Mouse (Mus musculus) limb, embryonic 12.5 days (tissue): ENCODE data around the gene Nabp2. TPM values are rescaled to one million over a fixed set of nuclear protein-coding genes. Genes with fewer than 3 reads are reported as not detected.

ENCODE experiments used
- ATAC-seq: fragments of 200-750 bp; cut with Nextera tagmentation; 2 replicates; pipeline ENCODE4 v1.8.0; 2017; ENCODE audit warnings: low read depth, moderate TSS enrichment; ENCODE audit not compliant: insufficient number of reproducible peaks, insufficient read depth, low FRiP score, low TSS enrichment
- H3K27ac ChIP-seq: fragments of 300-500 bp; sonication (generic); 2 replicates; pipeline ENCODE4 v1.5.1; 2016; ENCODE audit warnings: mild to moderate bottlenecking, moderate library complexity
- H3K27me3 ChIP-seq: fragments of 300-500 bp; sonication (generic); 2 replicates; pipeline ENCODE4 v1.6.1; 2016; ENCODE audit warnings: mild to moderate bottlenecking, moderate library complexity
- H3K36me3 ChIP-seq: fragments of 300-500 bp; sonication (generic); 2 replicates; pipeline ENCODE4 v1.6.1; 2016; ENCODE audit warnings: mild to moderate bottlenecking, moderate library complexity
- H3K4me1 ChIP-seq: fragments of 300-500 bp; sonication (generic); replicated peaks from 2 replicates; pipeline ENCODE4 v1.6.1; 2016
- H3K4me2 ChIP-seq: fragments of 300-500 bp; sonication (generic); 2 replicates; pipeline ENCODE4 v1.6.1; 2016; ENCODE audit warnings: mild to moderate bottlenecking, moderate library complexity
- H3K4me3 ChIP-seq: fragments of 300-500 bp; sonication (generic); replicated peaks from 2 replicates; pipeline ENCODE4 v1.5.1; 2016; ENCODE audit warnings: mild to moderate bottlenecking
- H3K9ac ChIP-seq: fragments of 300-500 bp; sonication (generic); replicated peaks from 2 replicates; pipeline ENCODE4 v1.6.1; 2016; ENCODE audit warnings: mild to moderate bottlenecking, moderate library complexity
- H3K9me3 ChIP-seq: fragments of 300-500 bp; sonication (generic); 2 replicates; pipeline ENCODE4 v1.6.1; 2016; ENCODE audit warnings: mild to moderate bottlenecking, moderate library complexity
- WGBS: fragments of 180-500 bp; shearing (Covaris S2); methylation state at CpG from one replicate; pipeline ENCODE4 v1.1.7; 2016; 5-methylcytosine and 5-hydroxymethylcytosine counted together
- polyA plus RNA-seq: library from polyadenylated mRNA; unstranded; fragments of >200 nt; fragmentation: Nextera tagmentation; extraction: Ambion mirVana; gene quantifications from 2 replicates; pipeline ENCODE4 v1.2.1, GENCODE M21; 2016

The Nabp2 gene
- polyA plus RNA-seq, 1 experiment from 2014 or later, result 65.1 TPM

- no peaks in the 10 kb centered on the region for H3K9me3 ChIP-seq
- H3K4me3 ChIP-seq, result no peak overlapping the region
- H3K4me2 ChIP-seq, result no peak overlapping the region
- H3K27ac ChIP-seq, result no peak overlapping the region
- peaks cover 32% of the 10 kb centered on the region for H3K36me3 ChIP-seq
- H3K27me3 ChIP-seq, result no peaks in the 10 kb centered on the region
- no peak overlapping the region for H3K9ac ChIP-seq
- ATAC-seq, result no peak
- WGBS, result 86% methylated on average over 7 of the region's 7 CpGs
- peaks cover 24% of the 10 kb centered on the region for H3K4me1 ChIP-seq
Observed at GRCm38 (mm10) chr10:128403931-128404330, 7.4 kb downstream of the Nabp2 start.

- ATAC-seq, result no peak
- Histone ChIP-seq H3K9me3 (no peaks in the 10 kb centered on the region), H3K27me3 (no peaks in the 10 kb centered on the region), H3K27ac (no peak overlapping the region), H3K9ac (no peak overlapping the region), H3K4me1 (peaks cover 16% of the 10 kb centered on the region), H3K36me3 (peaks cover 32% of the 10 kb centered on the region), H3K4me3 (no peak overlapping the region), H3K4me2 (no peak overlapping the region)
- WGBS, result 81% methylated on average over 9 of the region's 9 CpGs
Observed at GRCm38 (mm10) chr10:128401638-128402037, 9.7 kb downstream of the Nabp2 start.

- H3K4me2 ChIP-seq, result peak within 1 kb of the TSS; percentile 2; the same call in 1 of the 2 replicates
- H3K4me1 ChIP-seq, result peaks cover 16% of the 10 kb centered on the region
- peak within 1 kb of the TSS; percentile 18; the same call in 1 of the 2 replicates for H3K9ac ChIP-seq
- no peak within 1 kb of the TSS for H3K27ac ChIP-seq
- 25% methylated on average over 2 of the region's 2 CpGs for WGBS
- no peak within 1 kb of the TSS for H3K4me3 ChIP-seq
- no peaks in the 10 kb centered on the region for H3K27me3 ChIP-seq
- no peak for ATAC-seq
- H3K9me3 ChIP-seq, result no peaks in the 10 kb centered on the region
- peaks cover 32% of the 10 kb centered on the region for H3K36me3 ChIP-seq
Observed at GRCm38 (mm10) chr10:128401056-128401455, 10.2 kb downstream of the Nabp2 start, which contains the start of gene Slc39a5. Gene Slc39a5, minus strand, starts transcription at chr10:128401229.

GRCm38 (mm10) chr10:128400338-128400737, 11.0 kb downstream of the Nabp2 start:
- WGBS, result 23% methylated on average over 5 of the region's 5 CpGs
- H3K27ac ChIP-seq, result no peak overlapping the region
- H3K4me3 ChIP-seq, result no peak overlapping the region
- H3K9ac ChIP-seq, result no peak overlapping the region
- peaks cover 16% of the 10 kb centered on the region for H3K4me1 ChIP-seq
- no peaks in the 10 kb centered on the region for H3K9me3 ChIP-seq
- ATAC-seq, result no peak
- H3K4me2 ChIP-seq, result peak overlapping the region; percentile 2; the same call in 1 of the 2 replicates
- H3K36me3 ChIP-seq, result peaks cover 33% of the 10 kb centered on the region
- H3K27me3 ChIP-seq, result no peaks in the 10 kb centered on the region

- Histone ChIP-seq H3K4me1 (peaks cover 16% of the 10 kb centered on the region), H3K4me2 (no peak overlapping the region), H3K9me3 (no peaks in the 10 kb centered on the region), H3K27ac (no peak overlapping the region), H3K36me3 (peaks cover 58% of the 10 kb centered on the region), H3K27me3 (no peaks in the 10 kb centered on the region), H3K4me3 (no peak overlapping the region), H3K9ac (0 out of 2 replicates have a peak overlapping the region, but pooled peaks have one; percentile 18)
- WGBS, result 71% methylated on average over 7 of the region's 7 CpGs
- no peak for ATAC-seq
Observed at GRCm38 (mm10) chr10:128397466-128397865, 13.8 kb downstream of the Nabp2 start.

- WGBS, result 73% methylated on average over 10 of the region's 10 CpGs
- Histone ChIP-seq H3K4me2 (no peak overlapping the region), H3K9ac (no peak overlapping the region; the same call in 1 of the 2 replicates), H3K4me1 (peaks cover 16% of the 10 kb centered on the region), H3K36me3 (peaks cover 64% of the 10 kb centered on the region), H3K27ac (no peak overlapping the region), H3K9me3 (no peaks in the 10 kb centered on the region), H3K27me3 (no peaks in the 10 kb centered on the region), H3K4me3 (no peak overlapping the region)
- ATAC-seq, result no peak
Observed at GRCm38 (mm10) chr10:128396716-128397264, 14.5 kb downstream of the Nabp2 start.

GRCm38 (mm10) chr10:128396017-128396673, 15.1 kb downstream of the Nabp2 start:
- no peaks in the 10 kb centered on the region for H3K27me3 ChIP-seq
- 62% methylated on average over 11 of the region's 11 CpGs for WGBS
- no peak overlapping the region for H3K9ac ChIP-seq
- peaks cover 71% of the 10 kb centered on the region for H3K36me3 ChIP-seq
- H3K9me3 ChIP-seq, result no peaks in the 10 kb centered on the region
- H3K4me1 ChIP-seq, result peaks cover 15% of the 10 kb centered on the region
- no peak for ATAC-seq
- H3K27ac ChIP-seq, result no peak overlapping the region
- no peak overlapping the region for H3K4me2 ChIP-seq
- H3K4me3 ChIP-seq, result no peak overlapping the region

GRCm38 (mm10) chr10:128391850-128392249, 19.4 kb downstream of the Nabp2 start:
- no peak for ATAC-seq

GRCm38 (mm10) chr10:128390366-128390765, 20.9 kb downstream of the Nabp2 start:
- H3K9me3 ChIP-seq, result no peaks in the 10 kb centered on the region
- no peak overlapping the region for H3K4me2 ChIP-seq
- no peak for ATAC-seq
- 92% methylated on average over 12 of the region's 12 CpGs for WGBS
- H3K36me3 ChIP-seq, result peaks cover 100% of the 10 kb centered on the region
- H3K9ac ChIP-seq, result no peak overlapping the region; the same call in 1 of the 2 replicates
- no peak overlapping the region for H3K4me3 ChIP-seq
- H3K27me3 ChIP-seq, result no peaks in the 10 kb centered on the region
- no peak overlapping the region for H3K27ac ChIP-seq
- no peaks in the 10 kb centered on the region for H3K4me1 ChIP-seq

More at GRCm38 (mm10) chr10:128391850-128392249, 19.4 kb downstream of the Nabp2 start:
- Histone ChIP-seq H3K9ac (no peak overlapping the region), H3K36me3 (peaks cover 100% of the 10 kb centered on the region), H3K27ac (no peak overlapping the region), H3K4me3 (no peak overlapping the region), H3K9me3 (no peaks in the 10 kb centered on the region), H3K4me1 (no peaks in the 10 kb centered on the region), H3K4me2 (no peak overlapping the region), H3K27me3 (no peaks in the 10 kb centered on the region)
- 83% methylated on average over 6 of the region's 6 CpGs for WGBS

GRCm38 (mm10) chr10:128389570-128389969, 21.7 kb downstream of the Nabp2 start:
- Histone ChIP-seq H3K9ac (no peak overlapping the region), H3K4me2 (no peak overlapping the region), H3K27ac (no peak overlapping the region), H3K4me3 (no peak overlapping the region), H3K9me3 (no peaks in the 10 kb centered on the region), H3K27me3 (no peaks in the 10 kb centered on the region), H3K4me1 (no peaks in the 10 kb centered on the region), H3K36me3 (peaks cover 100% of the 10 kb centered on the region)
- ATAC-seq, result no peak
- 84% methylated on average over 6 of the region's 6 CpGs for WGBS

GRCm38 (mm10) chr10:128388941-128389340, 22.4 kb downstream of the Nabp2 start:
- ATAC-seq, result no peak

More at GRCm38 (mm10) chr10:128388941-128389340, 22.4 kb downstream of the Nabp2 start:
- Histone ChIP-seq H3K9me3 (no peaks in the 10 kb centered on the region), H3K36me3 (peaks cover 100% of the 10 kb centered on the region), H3K4me1 (no peaks in the 10 kb centered on the region), H3K27ac (no peak overlapping the region), H3K4me3 (no peak overlapping the region), H3K27me3 (no peaks in the 10 kb centered on the region), H3K9ac (no peak overlapping the region), H3K4me2 (no peak overlapping the region)
- WGBS, result 94% methylated on average over 14 of the region's 14 CpGs
